Mouse (Mus musculus): Measurements from ENCODE around the gene Hvcn1. TPM values are rescaled to one million over a fixed set of nuclear protein-coding genes. Genes with fewer than 3 reads are reported as not detected.
"Not testable (repeated sequence)": the region's sequence is repeated elsewhere in the genome, so short reads cannot be mapped to it uniquely, and the experiment has no call there.

The Hvcn1 gene
- polyA plus RNA-seq, 1 experiment, result 30.0 TPM

DNA sequence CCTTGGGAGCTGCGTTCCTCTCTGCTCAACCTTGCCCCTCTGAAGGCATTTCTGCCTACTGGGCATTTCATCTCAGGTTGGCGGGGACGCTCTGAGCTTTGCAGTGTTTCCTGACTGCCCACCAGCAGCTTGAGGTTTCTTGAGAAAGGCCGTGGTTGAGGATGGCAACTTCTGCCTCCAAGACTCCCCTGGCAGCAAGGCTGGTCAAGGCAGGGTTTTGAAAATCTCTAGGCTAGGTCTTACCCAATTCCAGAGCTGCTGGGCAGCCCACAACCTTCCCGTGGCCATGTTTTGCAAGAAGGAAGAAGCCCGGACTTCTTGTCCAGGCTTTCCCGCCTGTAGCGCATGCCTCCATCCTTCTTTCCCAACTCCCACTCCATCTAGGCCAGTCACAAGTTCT is 4.3 kb downstream of the Hvcn1 start:
- TF ChIP-seq CTCF (IDR thresholded peaks at IDR 0.05; ENCODE audit: control insufficient read depth, insufficient read depth, low read length) (no peak), POLR2A (IDR thresholded peaks at IDR 0.05; ENCODE audit: borderline replicate concordance, control insufficient read depth, low read depth, low read length) (0 out of 2 replicates have a peak, but pooled peaks have one; percentile 18)
- peak overlapping the region; percentile 72 for H3K27ac ChIP-seq (ENCODE audit: control insufficient read depth, insufficient read depth, low read depth, low read length, poor library complexity)
- WGBS, result 27% methylated on average over 8 of the region's 8 CpGs
- peak overlapping the region; percentile 71 for H3K4me3 ChIP-seq (replicated peaks; ENCODE audit: control insufficient read depth, low read depth, low read length)
- H3K4me1 ChIP-seq (ENCODE audit: control insufficient read depth, insufficient read depth, low read length), result peaks cover 15% of the 10 kb centered on the region

DNA sequence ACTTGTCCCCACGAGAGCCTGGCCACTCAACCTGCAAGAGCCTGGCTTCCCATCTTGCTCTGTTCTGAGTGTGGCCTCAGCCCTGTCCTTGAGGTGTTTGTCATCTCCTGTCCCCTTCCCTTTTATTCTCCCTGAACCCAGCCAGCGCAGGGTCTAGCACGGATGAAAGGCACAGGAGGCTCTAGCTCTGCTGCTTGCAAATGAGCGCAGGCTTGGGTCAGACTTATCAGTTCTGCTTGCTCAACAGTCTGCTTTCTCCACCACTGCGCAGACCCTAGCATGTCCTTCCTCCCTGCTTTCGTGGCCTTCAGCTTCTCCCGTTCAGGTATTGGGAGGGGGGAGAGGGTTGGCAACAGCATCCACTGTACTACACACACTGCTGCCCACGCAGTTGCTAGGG is 5.5 kb downstream of the Hvcn1 start:
- whole genome bisulfite sequencing, result 25% methylated on average over 8 of the region's 8 CpGs
- TF ChIP-seq POLR2A (IDR thresholded peaks at IDR 0.05; ENCODE audit: borderline replicate concordance, control insufficient read depth, low read depth, low read length), result no peak
- peak; percentile 1; the same call in 1 of the 2 replicates for TF ChIP-seq CTCF (IDR thresholded peaks at IDR 0.05; ENCODE audit: control insufficient read depth, insufficient read depth, low read length)
- Histone ChIP-seq H3K4me3 (replicated peaks; ENCODE audit: control insufficient read depth, low read depth, low read length) (peak overlapping the region; percentile 71), H3K27ac (ENCODE audit: control insufficient read depth, insufficient read depth, low read depth, low read length, poor library complexity) (peak overlapping the region; percentile 72), H3K4me1 (ENCODE audit: control insufficient read depth, insufficient read depth, low read length) (peaks cover 10% of the 10 kb centered on the region)

DNA sequence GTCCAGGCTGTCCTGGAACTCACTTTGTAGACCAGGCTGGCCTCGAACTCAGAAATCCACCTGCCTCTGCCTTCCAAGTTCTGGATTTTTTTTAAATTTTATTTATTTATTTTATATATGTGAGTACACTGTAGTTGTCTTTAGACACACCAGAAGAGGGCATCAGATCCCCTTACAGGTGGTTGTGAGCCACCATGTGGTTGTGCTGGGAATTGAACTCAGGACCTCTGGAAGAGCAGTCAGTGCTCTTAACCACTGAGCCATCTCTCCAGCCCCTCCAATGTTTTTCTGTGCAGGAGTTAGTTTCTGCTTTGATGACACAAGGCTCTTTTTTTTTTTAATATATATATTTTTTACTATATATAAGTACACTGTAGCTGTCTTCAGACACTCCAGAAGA is 6.2 kb downstream of the Hvcn1 start:
- 79% methylated on average over 1 of the region's 1 CpGs for WGBS
- H3K27ac ChIP-seq (ENCODE audit: control insufficient read depth, insufficient read depth, low read depth, low read length, poor library complexity); H3K4me3 ChIP-seq (replicated peaks; ENCODE audit: control insufficient read depth, low read depth, low read length); H3K4me1 ChIP-seq (ENCODE audit: control insufficient read depth, insufficient read depth, low read length): not testable (repeated sequence)

DNA sequence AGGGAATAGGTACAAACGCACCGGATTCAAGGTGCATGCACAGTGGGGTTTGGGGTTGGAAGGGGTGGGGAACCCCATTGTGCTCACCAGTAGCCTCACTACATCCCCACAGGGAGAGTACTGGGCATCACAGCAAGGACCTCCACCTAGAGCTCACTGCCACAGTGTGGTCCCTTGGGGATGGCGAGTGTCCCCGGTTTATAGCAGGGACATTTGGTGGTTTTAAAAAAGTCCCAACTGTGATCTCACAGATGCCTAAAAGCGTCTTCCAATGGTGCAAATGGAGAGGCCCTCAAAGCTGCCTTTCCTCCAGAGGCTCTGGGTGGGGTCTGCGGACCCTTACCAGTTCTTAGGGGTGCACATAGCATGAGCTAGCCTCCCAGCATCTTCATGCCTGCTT is 7.3 kb downstream of the Hvcn1 start:
- peak overlapping the region; percentile 9 for H3K4me3 ChIP-seq (replicated peaks; ENCODE audit: control insufficient read depth, low read depth, low read length)
- peaks cover 10% of the 10 kb centered on the region for H3K4me1 ChIP-seq (ENCODE audit: control insufficient read depth, insufficient read depth, low read length)
- WGBS, result 80% methylated on average over 6 of the region's 6 CpGs
- TF ChIP-seq POLR2A (IDR thresholded peaks at IDR 0.05; ENCODE audit: borderline replicate concordance, control insufficient read depth, low read depth, low read length) (no peak), CTCF (IDR thresholded peaks at IDR 0.05; ENCODE audit: control insufficient read depth, insufficient read depth, low read length) (no peak)
- peak overlapping the region; percentile 46; the same call in 1 of the 2 replicates for H3K27ac ChIP-seq (ENCODE audit: control insufficient read depth, insufficient read depth, low read depth, low read length, poor library complexity)

DNA sequence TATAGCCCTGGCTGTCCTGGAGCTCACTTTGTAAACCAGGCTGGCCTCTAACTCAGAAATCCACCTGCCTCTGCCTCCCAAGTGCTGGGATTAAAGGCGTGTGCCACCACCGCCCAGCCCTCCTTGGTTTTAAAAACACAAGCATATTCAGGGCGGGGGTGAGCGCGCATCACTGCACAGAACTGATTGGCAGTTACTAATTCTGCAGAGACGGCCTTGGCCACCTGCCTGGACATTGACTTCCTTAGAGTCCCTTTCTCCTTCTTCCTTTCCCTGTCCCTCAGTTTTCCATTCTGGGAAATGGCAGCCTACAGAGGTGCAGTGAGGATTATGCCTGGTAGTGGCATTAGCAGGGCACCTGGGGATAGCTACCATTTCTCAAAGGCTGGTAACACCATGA is 11.0 kb downstream of the Hvcn1 start:
- WGBS, result 78% methylated on average over 6 of the region's 6 CpGs

DNA sequence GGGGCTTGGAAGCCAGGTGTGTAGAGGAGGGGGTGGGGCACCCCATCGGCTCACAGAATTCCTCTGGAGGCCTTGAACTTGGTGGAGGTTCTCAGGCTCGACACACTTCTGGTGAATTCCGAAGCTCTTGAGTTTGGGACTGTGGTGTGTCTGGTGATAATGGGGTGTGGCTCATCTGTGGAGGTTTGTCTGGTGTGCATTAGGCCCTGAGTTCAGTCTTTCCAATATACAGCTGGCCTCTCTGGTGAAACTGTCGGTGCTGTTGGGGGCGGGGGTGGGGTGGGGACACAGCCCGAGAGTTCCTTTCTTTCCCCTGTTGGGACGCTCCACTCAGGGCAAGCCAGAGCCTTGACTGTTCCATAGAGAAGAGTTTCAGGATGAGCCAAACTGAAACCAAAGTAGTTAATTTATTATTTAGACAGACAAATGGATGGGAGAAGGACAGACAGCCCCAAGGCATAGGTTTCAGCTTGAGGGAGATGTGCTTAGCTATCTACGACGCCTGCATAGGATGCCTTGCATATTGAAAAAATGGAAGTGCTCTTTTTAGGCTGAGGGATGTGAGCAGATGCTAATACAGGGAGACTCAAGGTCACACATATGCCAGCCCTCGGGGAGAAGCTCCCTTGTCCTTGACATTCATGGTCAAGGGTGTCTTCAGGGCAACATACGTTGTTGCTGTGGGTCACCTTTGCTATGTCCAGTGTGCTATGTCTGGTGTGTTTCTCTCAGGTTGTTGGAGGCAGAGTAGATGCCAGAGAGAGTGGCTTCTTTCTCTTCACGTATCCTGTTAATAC is 11.7 kb downstream of the Hvcn1 start:
- WGBS, result 60% methylated on average over 12 of the region's 12 CpGs
- no peak for TF ChIP-seq CTCF (IDR thresholded peaks at IDR 0.05; ENCODE audit: control insufficient read depth, insufficient read depth, low read length)
- TF ChIP-seq POLR2A (IDR thresholded peaks at IDR 0.05; ENCODE audit: borderline replicate concordance, control insufficient read depth, low read depth, low read length), result no peak
- peak overlapping the region; percentile 65 for H3K27ac ChIP-seq (ENCODE audit: control insufficient read depth, insufficient read depth, low read depth, low read length, poor library complexity)
- H3K4me3 ChIP-seq (replicated peaks; ENCODE audit: control insufficient read depth, low read depth, low read length), result no peak overlapping the region
- H3K4me1 ChIP-seq (ENCODE audit: control insufficient read depth, insufficient read depth, low read length), result peaks cover 15% of the 10 kb centered on the region

More for the DNA sequence above, 11.0 kb downstream of the Hvcn1 start:
- Histone ChIP-seq H3K27ac (ENCODE audit: control insufficient read depth, insufficient read depth, low read depth, low read length, poor library complexity) (peak overlapping the region; percentile 54), H3K4me3 (replicated peaks; ENCODE audit: control insufficient read depth, low read depth, low read length) (no peak overlapping the region), H3K4me1 (ENCODE audit: control insufficient read depth, insufficient read depth, low read length) (peaks cover 15% of the 10 kb centered on the region)
- TF ChIP-seq CTCF (IDR thresholded peaks at IDR 0.05; ENCODE audit: control insufficient read depth, insufficient read depth, low read length), result no peak
- TF ChIP-seq POLR2A (IDR thresholded peaks at IDR 0.05; ENCODE audit: borderline replicate concordance, control insufficient read depth, low read depth, low read length), result no peak

DNA sequence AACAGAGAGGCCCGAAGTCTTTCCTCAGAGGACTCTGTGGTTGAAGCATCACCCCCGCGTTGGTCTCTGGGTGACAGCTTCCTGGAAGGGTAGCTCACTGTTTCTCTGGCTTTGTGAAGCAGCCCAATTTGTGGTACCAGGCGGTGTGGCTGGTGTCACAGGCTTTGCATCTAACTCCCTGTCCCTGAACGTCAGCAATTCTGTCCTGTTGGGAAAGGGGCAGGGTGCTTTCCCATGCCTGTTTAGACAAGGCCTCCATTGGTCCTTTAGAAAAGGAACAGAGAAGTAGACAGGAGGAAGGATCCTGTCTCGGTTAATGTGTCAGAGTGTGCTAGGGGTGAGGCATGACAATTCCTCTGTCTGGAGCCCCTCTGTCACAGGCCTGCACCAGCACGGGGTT is 12.3 kb downstream of the Hvcn1 start:
- TF ChIP-seq CTCF (IDR thresholded peaks at IDR 0.05; ENCODE audit: control insufficient read depth, insufficient read depth, low read length), result no peak
- no peak for TF ChIP-seq POLR2A (IDR thresholded peaks at IDR 0.05; ENCODE audit: borderline replicate concordance, control insufficient read depth, low read depth, low read length)
- Histone ChIP-seq H3K27ac (ENCODE audit: control insufficient read depth, insufficient read depth, low read depth, low read length, poor library complexity) (peak overlapping the region; percentile 65), H3K4me3 (replicated peaks; ENCODE audit: control insufficient read depth, low read depth, low read length) (peak overlapping the region; percentile 5), H3K4me1 (ENCODE audit: control insufficient read depth, insufficient read depth, low read length) (peaks cover 15% of the 10 kb centered on the region)
- 8% methylated on average over 7 of the region's 7 CpGs for WGBS

DNA sequence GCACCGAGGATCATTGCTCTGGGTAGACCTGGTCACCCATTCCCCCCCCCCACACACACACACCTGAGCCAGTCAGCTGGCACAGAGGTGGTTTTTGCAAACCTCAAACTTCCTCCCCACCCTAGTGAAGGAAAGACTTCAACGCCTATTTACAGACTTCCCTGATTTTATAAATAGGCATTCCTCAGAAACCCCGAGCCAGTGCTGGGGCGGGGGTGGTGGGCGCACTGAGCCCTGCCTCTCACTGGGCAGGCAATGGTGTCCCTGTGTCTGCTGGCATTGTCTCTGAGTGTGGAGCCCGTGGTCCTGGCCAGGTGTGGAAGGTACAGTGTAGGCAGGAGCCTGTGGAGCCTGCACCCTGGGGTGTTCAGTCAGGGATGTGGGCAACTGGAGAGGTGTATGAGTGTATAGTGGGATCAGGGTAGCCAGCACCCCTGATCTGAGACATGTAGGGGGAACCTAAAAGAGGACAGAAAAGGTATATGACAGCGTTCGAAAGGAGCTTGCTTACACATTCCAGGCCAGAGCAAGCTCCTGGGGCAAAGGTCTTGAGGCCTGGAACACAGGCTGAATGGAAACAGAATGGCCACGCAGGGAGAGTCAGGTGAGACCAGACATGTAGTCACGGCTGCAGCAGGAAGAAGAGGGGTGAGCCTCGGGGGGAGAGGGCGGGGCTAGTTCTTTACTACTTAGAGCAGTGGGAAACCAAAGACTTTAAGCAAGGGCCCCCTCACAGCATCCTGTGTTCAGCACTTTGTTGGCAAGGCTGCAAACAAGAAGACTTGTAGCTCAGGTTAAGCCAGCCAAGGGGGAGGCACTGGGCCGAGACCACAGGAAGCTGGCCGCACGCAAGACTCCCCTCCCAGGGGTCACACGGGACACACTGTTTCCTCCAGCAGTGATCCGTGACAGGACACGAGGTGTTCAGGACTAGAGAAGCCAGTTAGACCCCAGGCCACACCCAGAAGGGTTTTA is 13.3 kb downstream of the Hvcn1 start:
- TF ChIP-seq CTCF (IDR thresholded peaks at IDR 0.05; ENCODE audit: control insufficient read depth, insufficient read depth, low read length), result no peak
- TF ChIP-seq POLR2A (IDR thresholded peaks at IDR 0.05; ENCODE audit: borderline replicate concordance, control insufficient read depth, low read depth, low read length), result no peak
- WGBS, result 13% methylated on average over 18 of the region's 18 CpGs
- Histone ChIP-seq H3K4me1 (ENCODE audit: control insufficient read depth, insufficient read depth, low read length) (peaks cover 15% of the 10 kb centered on the region), H3K27ac (ENCODE audit: control insufficient read depth, insufficient read depth, low read depth, low read length, poor library complexity) (peak overlapping the region; percentile 79), H3K4me3 (replicated peaks; ENCODE audit: control insufficient read depth, low read depth, low read length) (no peak overlapping the region)
